Mouse (Mus musculus) brain, adult 2 months (tissue): Measurements from ENCODE around the gene Hint3.
A peak's percentile ranks its signal among the peaks of the same experiment; 100 is the strongest.
"Not testable (repeated sequence)": the region's sequence is repeated elsewhere in the genome, so short reads cannot be mapped to it uniquely, and the experiment has no call there.

Experiments
- DNase-seq: peaks from one replicate; pipeline ENCODE4 v3.0.0; 2011; ENCODE audit warnings: low read depth, low spot score

The Hint3 gene

DNA sequence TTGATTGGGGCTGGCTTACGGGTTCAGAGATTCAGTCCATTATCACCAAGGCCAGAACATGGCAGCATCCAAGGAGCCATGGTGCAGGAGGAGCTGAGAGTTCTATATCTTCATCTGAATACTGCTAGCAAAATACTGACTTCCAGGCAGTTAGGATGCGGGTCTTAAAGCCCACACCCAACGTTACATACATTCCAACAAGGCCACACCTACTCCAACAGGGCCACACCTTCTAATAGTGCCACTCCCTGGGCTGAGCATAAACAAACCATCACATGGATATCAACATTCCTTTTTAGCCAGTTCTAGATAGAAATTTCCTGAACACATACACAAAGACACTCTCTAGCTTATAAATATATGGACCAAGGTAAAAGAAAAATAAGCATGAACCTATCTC is at the start of gene Hint3:
Gene Hint3, minus strand, starts transcription at position 120 of the 400 bp plus-strand sequence.
- no peak for DNase-seq

GRCm38 (mm10) chr10:30678051-30678450 is 48.6 kb upstream of the Hint3 start:
- no peak for DNase-seq

DNA sequence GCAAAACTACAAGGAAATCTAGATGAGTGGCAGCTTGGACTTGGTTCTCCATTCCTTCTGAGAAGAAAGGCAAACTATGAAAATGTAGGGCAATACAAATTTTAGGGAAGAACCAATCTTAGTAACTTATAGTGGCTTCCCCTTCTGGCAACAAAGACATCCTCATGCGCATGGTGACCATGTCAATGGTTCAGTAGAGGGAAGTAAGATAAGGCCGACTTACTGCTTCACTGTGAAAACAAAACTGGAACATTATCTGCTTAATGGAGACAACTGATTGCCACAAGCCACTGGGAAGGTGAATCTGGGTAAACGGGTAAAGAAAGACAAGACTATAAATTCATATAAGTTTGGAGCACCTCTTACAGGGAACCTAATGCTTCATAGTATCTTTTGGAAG is 45.4 kb upstream of the Hint3 start:
- no peak for DNase-seq

DNA sequence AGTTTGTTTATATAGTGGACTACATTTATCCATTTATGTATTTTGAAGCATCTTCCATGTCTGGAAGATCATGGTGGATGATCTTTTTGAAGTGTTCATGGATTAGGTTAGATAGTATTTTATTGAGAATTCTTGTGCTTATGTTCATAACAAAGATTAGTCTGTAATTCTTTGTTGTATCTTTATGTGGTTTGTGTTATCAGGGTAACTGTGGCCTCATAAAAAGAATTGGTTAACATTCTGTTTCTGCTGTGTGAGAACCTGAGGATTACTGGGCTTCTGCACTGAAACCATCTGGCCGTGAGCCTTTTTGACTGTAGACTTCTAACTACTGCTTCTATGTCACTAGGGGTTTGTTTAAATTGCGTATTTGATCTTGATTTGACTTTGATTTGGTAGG is 37.1 kb upstream of the Hint3 start:
- no peak for DNase-seq

GRCm38 (mm10) chr10:30660564-30661328 is 31.3 kb upstream of the Hint3 start:
- peak; percentile 40 for DNase-seq

DNA sequence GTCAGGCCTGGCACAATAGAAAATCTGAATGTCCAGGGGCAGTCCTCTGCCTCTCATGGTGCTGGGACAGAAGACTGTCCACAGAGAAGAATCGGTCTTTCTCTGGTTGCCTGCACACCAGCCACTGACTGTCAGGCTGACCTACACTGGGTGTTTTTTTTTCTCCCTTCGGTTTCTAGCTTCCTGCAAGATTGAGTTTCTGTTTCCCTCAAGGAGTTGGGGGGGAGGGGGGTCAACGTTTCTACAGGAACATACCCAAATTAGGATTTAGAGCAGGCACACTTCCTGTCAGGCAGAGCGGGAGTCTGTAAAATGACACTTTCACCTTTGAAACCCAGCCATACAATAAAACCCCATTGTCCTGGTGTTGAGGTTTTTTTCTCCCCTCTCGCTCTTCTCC is 26.2 kb upstream of the Hint3 start:
- no peak for DNase-seq

DNA sequence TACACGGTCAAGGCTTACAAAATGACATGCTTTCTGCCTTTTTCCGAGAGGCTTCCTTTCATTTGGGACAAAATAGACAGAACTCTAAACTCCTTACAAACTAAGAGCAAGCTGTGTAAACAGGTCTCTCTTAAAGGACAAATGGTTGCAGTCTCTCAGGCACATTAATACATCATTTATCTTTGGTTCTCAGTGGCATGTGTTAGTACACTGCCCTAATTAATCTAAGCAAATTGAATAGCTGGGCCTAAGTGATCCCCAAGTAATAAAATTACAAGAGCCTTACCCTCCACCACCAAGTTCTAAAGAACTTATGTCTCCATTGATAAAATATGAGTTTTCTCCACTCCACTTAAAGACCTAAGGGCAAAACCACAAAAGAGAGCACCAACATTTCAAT is 18.2 kb upstream of the Hint3 start:
- DNase-seq = no peak

DNA sequence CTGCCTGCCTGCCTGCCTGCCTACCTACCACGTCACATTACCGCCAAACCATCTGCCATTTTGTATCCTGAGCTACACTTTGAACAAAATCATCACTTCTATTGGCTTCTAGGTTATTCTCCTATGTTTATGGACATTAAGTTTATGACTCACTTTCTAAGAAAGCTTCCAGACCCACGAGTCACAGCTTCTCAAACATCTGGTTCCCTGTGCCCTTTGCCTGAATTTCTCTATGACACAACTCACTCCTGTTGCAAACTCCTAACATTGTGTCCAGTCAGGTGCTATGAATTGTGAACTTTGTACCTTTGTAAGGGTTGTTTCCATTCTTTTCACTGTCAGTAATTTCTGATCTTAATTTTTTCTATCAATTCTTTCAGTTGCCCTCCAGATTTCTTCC is 8.8 kb upstream of the Hint3 start:
- DNase-seq = no peak

DNA sequence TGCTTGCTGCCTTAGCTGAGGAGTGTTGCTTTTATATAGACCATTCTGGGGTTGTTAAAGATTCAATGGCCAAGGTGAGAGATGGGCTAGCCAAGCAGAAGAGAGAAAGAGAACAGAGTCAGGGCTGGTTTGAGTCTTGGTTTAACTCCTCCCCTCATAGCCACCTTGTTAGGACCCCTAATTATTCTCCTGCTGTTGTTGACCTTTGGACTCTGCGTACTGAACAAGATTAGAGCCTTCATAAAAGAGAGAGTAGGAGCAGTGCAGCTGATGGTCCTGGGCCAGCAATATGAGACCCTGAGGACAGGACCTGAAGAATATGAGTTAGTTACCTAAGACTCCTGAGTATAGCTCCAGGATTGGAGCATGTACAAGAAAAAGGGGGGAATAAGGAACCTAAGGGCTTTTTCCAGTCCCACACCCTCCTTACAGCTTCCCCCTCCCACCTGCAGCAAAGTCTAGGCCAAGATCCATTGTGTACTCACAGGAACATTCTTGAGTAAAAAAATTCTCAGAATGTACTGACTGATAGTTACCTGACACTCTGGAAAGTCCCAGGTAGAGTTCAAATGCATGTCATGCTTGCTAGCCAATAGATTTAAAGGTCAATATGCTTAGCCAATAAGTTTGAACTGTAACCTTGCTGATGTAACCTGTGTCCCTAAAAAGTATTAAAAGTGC is 7.2 kb upstream of the Hint3 start:
- not testable (repeated sequence) for DNase-seq

- no peak for DNase-seq
Measured at GRCm38 (mm10) chr10:30632718-30633117, 3.3 kb upstream of the Hint3 start.

- DNase-seq = no peak
Measured at GRCm38 (mm10) chr10:30629977-30630376, 545 bp upstream of the Hint3 start.

- not testable (repeated sequence) for DNase-seq
Measured at GRCm38 (mm10) chr10:30628444-30628843, 988 bp downstream of the Hint3 start.

DNA sequence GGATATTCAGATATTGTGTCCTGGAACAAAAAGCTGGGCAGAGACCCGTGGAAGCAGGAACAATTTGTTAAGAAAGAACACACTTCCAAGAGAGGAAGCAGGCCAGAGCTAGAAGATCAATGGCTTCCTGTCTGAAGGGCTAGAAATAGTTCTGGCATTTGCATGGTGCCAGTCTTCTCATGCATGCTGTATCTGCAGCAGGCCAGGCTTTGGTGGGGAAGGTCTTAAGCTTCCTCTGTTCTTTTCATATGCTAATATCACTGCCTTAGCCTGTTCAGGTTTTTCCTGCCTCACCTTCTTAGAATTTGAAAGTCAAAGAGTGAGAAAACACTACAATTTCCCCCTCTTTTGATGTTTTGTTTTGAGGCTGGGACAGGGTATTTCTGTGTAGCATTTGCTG is 1.9 kb downstream of the Hint3 start:
- no peak for DNase-seq

- no peak for DNase-seq
Measured at GRCm38 (mm10) chr10:30624161-30625019, 5.0 kb downstream of the Hint3 start.

DNA sequence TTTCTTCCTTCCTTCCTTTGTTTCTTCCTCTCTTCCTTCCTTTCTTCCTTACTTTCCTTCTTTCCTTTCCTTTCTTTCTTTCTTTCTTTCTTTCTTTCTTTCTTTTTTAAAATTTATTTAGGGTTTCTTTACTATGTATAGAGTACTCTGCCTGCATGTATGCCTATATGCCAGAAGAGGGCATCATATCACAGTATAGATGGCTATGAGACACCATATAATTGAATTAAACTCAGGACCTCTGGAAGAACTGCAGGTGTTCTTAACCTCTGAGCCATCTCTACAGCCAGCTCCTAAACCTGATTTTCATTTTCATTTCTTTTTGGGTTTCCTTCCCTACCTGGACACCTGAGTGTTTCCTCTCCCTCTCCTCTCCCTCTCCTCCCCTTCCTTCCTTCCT is 6.5 kb downstream of the Hint3 start:
- peak; percentile 32 for DNase-seq

- no peak for DNase-seq
Measured at GRCm38 (mm10) chr10:30618918-30619210, 10.6 kb downstream of the Hint3 start.

DNA sequence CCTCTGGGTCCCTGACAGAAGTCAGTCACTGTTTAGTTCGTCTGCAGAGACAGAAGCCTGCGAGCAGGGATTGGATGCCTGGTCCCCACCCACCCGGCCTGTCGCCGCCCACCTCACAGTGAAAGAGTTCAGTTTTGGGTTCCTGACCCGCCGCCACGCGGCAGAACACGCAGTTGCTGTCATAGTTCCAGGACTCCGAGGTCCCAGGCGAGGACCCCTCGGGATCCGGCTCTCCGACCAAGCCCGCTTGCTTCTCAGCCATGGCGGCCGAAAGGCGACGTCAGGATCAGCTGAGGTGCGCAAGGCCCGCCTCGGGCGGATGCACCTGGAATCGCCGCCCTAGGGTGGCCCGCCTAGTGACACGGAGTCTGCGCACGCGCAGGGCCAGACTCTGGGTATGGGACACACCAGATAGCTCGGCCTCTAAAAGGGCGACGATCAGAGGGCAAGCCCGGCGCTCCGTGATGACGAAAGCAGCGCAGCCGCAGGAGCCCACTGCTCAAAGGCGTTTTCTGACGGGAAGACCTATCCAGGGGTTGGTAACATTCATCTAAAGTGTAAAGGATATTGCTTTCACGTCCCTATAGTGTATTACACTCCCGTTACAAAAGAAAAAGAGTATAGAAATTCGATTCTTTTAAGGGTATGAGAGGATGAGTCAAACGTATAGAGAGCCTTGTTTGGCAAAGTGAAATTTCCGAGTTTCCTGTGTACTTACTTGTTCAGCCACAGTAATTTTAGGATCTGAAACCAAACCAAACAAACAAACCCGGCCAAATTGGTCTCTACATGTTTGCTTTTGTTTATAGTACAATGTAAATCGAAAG is 11.1 kb downstream of the Hint3 start:
- DNase-seq = peak; percentile 99

DNA sequence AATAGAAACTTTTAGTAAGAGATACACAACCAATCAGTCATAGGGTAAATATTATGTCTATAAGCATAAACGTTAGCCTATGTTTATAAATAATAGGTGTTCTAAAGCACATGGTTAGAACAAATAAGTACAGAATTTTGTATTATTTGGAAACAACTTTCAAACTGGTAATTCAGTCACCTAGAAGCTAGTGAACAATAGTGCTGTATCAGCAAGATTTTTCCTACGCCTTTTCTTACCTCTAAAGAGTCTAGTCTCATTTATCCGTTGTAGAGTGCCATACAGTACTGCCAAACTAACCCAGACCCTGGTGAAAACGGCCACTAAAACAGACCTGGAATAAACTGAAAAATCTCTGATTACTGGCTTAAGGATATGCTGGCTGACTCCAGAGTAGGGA is 16.4 kb downstream of the Hint3 start:
- no peak for DNase-seq

GRCm38 (mm10) chr10:30609614-30610013 is 19.8 kb downstream of the Hint3 start:
- DNase-seq = no peak

DNA sequence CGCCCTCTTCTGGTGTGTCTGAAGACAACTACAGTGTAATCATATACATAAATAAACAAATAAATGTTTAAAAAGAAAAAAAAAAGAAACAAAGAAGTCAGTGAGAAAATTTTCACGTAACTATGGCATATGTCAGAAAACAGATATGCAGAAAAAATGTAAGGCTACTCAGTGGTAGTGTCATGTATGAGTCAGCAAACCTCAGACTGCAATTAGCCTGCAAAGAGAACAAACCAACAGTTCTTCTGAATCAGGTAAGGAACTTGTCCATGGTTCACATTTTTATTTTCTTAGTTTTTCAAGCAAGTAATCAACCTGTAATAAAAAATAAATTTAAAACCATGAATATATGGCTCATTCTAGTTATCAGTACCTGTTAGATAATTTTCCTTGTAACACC is 21.3 kb downstream of the Hint3 start:
- DNase-seq = no peak

GRCm38 (mm10) chr10:30600542-30600966 is 28.9 kb downstream of the Hint3 start, which contains the start of gene Trmt11:
Gene Trmt11, minus strand, starts transcription at chr10:30600749.
- peak; percentile 95 for DNase-seq
